Mouse (Mus musculus): ENCODE data around the gene Gm28870. TPM values are rescaled to one million over a fixed set of nuclear protein-coding genes. Genes with fewer than 3 reads are reported as not detected.
"Not testable (repeated sequence)": the region's sequence is repeated elsewhere in the genome, so short reads cannot be mapped to it uniquely, and the experiment has no call there.

Gm28870 gene
- polyA plus RNA-seq (2012; ENCODE audit: insufficient read depth, low replicate concordance), result not detected in 2 replicates

- not testable (repeated sequence) for H3K36me3 ChIP-seq (replicated peaks; ENCODE audit: low read length); H3K27me3 ChIP-seq (replicated peaks); H3K4me1 ChIP-seq; H3K4me3 ChIP-seq (replicated peaks); H3K9me3 ChIP-seq
These were observed at the start of gene Gm28870 for GRCm38 (mm10) chrY:50096976-50097375. Gene Gm28870 (plus strand): TSS chrY:50097276.
